Mouse (Mus musculus) left cerebral cortex, adult 8-10 months (tissue): Measurements from ENCODE around the gene Ergic1. TPM values are rescaled to one million over a fixed set of nuclear protein-coding genes. Genes with fewer than 3 reads are reported as not detected.

Experiments used
- DNase-seq, 2 experiments: peaks; one replicate each; pipeline ENCODE4 v3.0.0; 2022; ENCODE audit warnings: low spot score in 2 of 2
- total RNA-seq, 4 experiments: library from RNA; stranded (reverse); gene quantifications; 2 replicates each; pipeline ENCODE4 v1.2.4; 2022

Ergic1 gene
- total RNA-seq, 4 experiments from 2014 or later: 131 to 191 (median 161) TPM

GRCm38 (mm10) chr17:26598845-26599244 is 37.6 kb downstream of the Ergic1 start:
- DNase-seq: no peak

- DNase-seq: no peak
These were observed 39.7 kb downstream of the Ergic1 start for GRCm38 (mm10) chr17:26600913-26601447.

GRCm38 (mm10) chr17:26601514-26601913 is 40.2 kb downstream of the Ergic1 start:
- no peak for DNase-seq

- no peak for DNase-seq
These were observed 40.6 kb downstream of the Ergic1 start for GRCm38 (mm10) chr17:26601926-26602325.

- DNase-seq: no peak
These were observed 41.1 kb downstream of the Ergic1 start for GRCm38 (mm10) chr17:26602371-26602885.

- DNase-seq: no peak
These were observed 42.0 kb downstream of the Ergic1 start for GRCm38 (mm10) chr17:26603311-26603710.

- DNase-seq: no peak
These were observed 44.3 kb downstream of the Ergic1 start for GRCm38 (mm10) chr17:26605636-26606035.

- no peak for DNase-seq
These were observed 45.2 kb downstream of the Ergic1 start for GRCm38 (mm10) chr17:26606516-26606915.

- DNase-seq: no peak
These were observed 47.1 kb downstream of the Ergic1 start for GRCm38 (mm10) chr17:26608348-26608747.

- no peak for DNase-seq
These were observed 47.6 kb downstream of the Ergic1 start for GRCm38 (mm10) chr17:26608877-26609276.

GRCm38 (mm10) chr17:26609820-26610219 is 48.5 kb downstream of the Ergic1 start:
- DNase-seq: peak in 1 of 2 experiments; percentile 72

GRCm38 (mm10) chr17:26611328-26611727 is 50.0 kb downstream of the Ergic1 start:
- DNase-seq: no peak

GRCm38 (mm10) chr17:26611918-26612317 is 50.6 kb downstream of the Ergic1 start:
- no peak for DNase-seq

- no peak for DNase-seq
These were observed 53.0 kb downstream of the Ergic1 start for GRCm38 (mm10) chr17:26614286-26614685.

- DNase-seq: no peak
These were observed 53.6 kb downstream of the Ergic1 start for GRCm38 (mm10) chr17:26614708-26615486.

GRCm38 (mm10) chr17:26616696-26617095 is 55.4 kb downstream of the Ergic1 start:
- no peak for DNase-seq

GRCm38 (mm10) chr17:26618498-26618897 is 57.2 kb downstream of the Ergic1 start:
- no peak for DNase-seq

- DNase-seq: no peak
These were observed 58.3 kb downstream of the Ergic1 start for GRCm38 (mm10) chr17:26619577-26619976.

GRCm38 (mm10) chr17:26620292-26620691 is 59.0 kb downstream of the Ergic1 start:
- DNase-seq: no peak

GRCm38 (mm10) chr17:26620786-26621766 is 59.8 kb downstream of the Ergic1 start:
- peak in 1 of 2 experiments; percentile 58 for DNase-seq

- no peak for DNase-seq
These were observed 60.6 kb downstream of the Ergic1 start for GRCm38 (mm10) chr17:26621912-26622311.

GRCm38 (mm10) chr17:26623991-26624390 is 62.7 kb downstream of the Ergic1 start:
- DNase-seq: no peak
